Mouse (Mus musculus) MEL (cell line): ENCODE measurements at regions not wholly inside any gene's neighbourhood (a gene's known extent, or its start where the extent isn't known, plus 50 kb on each side); places are given as distances from the start of the nearest gene placed in this dataset.

Source experiments
- ELF1 ChIP-seq: IDR thresholded peaks from 2 replicates; pipeline ENCODE4 v1.6.1; 2014; ENCODE audit warnings: low read depth, mild to moderate bottlenecking, inconsistent platforms, low read length, improper control_type of control experiment, moderate library complexity
- EP300 ChIP-seq, 2 experiments: IDR thresholded peaks; 2 replicates each; pipeline ENCODE4 v1.6.1; 2011; ENCODE audit warnings: improper control_type of control experiment in 2 of 2, low read length in 2 of 2, low read depth in 1 of 2, mild to moderate bottlenecking in 1 of 2
- ETS1 ChIP-seq: IDR thresholded peaks from 2 replicates; pipeline ENCODE4 v1.6.1; 2012; ENCODE audit warnings: low read depth, mild to moderate bottlenecking, inconsistent platforms, low read length, improper control_type of control experiment, moderate library complexity
- HCFC1 ChIP-seq: IDR thresholded peaks from 2 replicates; pipeline ENCODE4 v1.6.1; 2012; ENCODE audit warnings: low read depth, mild to moderate bottlenecking, inconsistent platforms, low read length, improper control_type of control experiment, moderate library complexity
- MAX ChIP-seq: IDR thresholded peaks from 2 replicates; pipeline ENCODE4 v1.6.1; 2011; ENCODE audit warnings: low read length, improper control_type of control experiment
- RAD21 ChIP-seq: IDR thresholded peaks from 2 replicates; pipeline ENCODE4 v1.6.1; 2011; ENCODE audit warnings: mild to moderate bottlenecking, low read depth, low read length, improper control_type of control experiment
- TBP ChIP-seq: IDR thresholded peaks from 2 replicates; pipeline ENCODE4 v1.8.0; 2011; ENCODE audit warnings: low read depth, low read length, improper control_type of control experiment
- ZMIZ1 ChIP-seq: IDR thresholded peaks from 2 replicates; pipeline ENCODE4 v1.6.1; 2012; ENCODE audit warnings: low read depth, mild to moderate bottlenecking, inconsistent platforms, low read length, improper control_type of control experiment, moderate library complexity

DNA sequence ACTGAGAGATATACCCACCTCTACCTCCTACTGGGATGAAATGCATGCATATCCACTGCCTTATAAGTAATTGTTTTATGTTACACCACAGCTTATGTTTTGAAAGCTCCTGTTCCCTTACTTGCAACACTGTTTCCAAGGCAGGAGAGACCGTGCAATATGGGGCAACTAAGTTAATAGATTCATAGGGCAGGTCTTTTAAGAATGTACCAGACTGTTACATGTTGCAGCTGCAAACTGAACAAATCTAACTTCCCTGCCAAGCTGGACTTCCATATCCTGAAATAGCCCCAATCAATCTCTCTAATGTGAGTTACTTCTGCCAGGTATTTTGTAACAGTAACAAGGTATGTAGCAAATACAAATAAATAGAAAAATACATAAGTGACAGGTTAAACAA, 1478.0 kb upstream of the 1700008P02Rik start:
- no peak for TF ChIP-seq HCFC1
- no peak for TF ChIP-seq TBP
- no peak for TF ChIP-seq ZMIZ1
- no peak for TF ChIP-seq EP300 (IDR thresholded peaks at IDR 0.05; ENCODE audit: low read depth in 1 of 2, low read length in 2 of 2)
- TF ChIP-seq ELF1: no peak
- TF ChIP-seq ETS1: no peak
- no peak for TF ChIP-seq RAD21
- TF ChIP-seq MAX: no peak
